Mouse (Mus musculus): ENCODE measurements around the gene Tm2d3.
A peak's percentile ranks its signal among the peaks of the same experiment; 100 is the strongest.

The Tm2d3 gene

DNA sequence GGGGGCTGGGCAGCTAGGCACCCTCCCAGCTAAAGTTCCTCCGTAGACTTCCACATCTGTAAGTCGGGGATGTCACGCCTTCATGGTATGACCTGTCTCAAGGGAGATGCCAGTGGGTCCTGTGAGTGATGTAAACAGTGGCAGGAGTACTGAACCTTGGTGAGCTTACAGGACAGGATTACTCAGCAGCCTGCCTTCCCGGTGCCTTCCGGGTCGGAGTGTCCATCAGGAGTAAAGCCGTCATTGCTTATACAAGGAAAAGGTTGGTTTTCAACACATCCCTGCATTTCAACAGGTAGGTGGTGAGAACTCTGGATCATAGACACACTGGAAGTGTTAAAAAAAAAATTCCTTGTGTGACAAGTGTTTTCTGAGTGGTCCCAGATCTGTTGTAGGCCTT is 11.1 kb downstream of the Tm2d3 start:
- DNase-seq (ENCODE audit: low read depth in 2 of 2, low spot score in 2 of 2): no peak

DNA sequence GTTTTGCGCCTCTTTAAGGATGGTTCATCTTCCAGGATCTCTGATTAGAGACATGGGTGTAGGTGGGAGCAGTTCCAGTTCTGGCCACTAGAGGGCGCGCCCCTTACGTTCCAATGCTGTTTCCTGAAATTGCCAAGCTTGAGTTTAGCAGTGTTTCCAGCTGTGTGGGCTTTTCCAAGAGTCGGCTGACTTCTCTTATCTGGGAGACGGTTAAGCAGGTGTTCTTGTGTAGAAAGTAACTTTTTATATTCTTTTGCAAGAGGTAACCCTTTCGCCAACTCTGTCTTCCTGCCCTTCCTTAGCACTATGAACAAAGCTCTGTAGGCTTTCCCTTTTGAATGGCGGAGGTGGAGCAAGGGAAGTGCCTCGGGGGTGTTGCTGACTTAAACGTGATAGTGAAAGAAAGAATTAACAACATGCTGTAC is 13.9 kb downstream of the Tm2d3 start:
- DNase-seq (ENCODE audit: low read depth in 2 of 2, low spot score in 2 of 2): peak; percentile 54 to 59

DNA sequence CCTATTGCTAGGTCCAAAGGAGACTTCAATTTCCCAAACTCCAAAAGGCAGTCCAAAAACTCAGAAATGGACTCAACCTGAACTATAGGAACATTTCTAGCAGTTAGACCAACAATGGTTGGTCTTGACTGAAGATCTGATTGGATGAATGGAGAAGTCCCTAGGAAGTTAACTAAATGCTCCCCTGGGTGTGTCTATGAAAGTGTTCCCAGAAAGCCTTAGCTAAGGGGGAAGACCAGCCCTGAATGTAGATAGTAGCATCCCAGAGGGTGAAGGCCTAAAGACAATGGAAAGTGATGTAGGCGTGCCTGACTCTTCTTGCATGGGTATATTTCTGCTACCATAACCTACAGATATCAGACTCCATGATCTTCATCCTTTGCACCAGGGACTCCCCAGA is 17.5 kb downstream of the Tm2d3 start:
- DNase-seq (ENCODE audit: low read depth in 2 of 2, low spot score in 2 of 2): no peak

DNA sequence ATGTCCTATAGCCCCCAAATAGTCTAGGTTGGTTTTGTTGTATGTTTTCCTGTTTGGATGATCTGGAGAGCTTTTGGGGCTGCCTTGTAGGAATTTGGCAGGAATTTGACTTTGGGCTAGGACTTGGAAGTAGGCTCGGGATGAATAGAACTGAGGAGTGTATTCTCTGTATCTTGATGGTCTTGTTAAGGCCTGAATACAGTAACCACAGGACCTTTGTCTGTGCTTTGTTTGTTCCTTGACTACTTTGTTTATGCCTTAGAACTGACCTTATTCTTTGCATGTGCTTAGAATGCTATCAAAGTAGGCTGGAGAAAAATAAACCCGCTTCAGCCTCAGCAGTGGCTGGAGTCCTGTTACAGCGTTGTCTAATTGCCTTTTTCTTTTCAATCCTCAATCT is 19.3 kb downstream of the Tm2d3 start:
- no peak for DNase-seq (ENCODE audit: low read depth in 2 of 2, low spot score in 2 of 2)

DNA sequence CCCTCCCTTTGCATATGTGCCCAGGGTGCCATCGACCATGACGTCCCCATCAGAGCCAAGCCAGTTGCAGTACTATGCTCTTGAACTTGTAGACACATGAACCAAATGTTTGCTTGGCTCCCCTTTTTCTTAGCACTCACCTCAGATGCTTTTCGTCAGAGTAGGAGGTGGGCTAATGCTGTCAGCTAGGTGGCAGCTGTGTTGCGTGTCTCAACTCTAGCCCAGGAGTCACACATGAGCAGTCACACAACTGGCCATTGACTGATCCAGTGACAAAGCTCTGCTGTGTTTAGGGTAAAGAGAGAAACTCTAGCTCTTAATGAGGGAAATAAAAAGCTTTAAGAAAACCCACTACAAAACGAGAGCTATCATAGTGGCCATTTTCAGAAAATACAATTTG is 22.8 kb downstream of the Tm2d3 start:
- DNase-seq (ENCODE audit: low read depth in 2 of 2, low spot score in 2 of 2): no peak

DNA sequence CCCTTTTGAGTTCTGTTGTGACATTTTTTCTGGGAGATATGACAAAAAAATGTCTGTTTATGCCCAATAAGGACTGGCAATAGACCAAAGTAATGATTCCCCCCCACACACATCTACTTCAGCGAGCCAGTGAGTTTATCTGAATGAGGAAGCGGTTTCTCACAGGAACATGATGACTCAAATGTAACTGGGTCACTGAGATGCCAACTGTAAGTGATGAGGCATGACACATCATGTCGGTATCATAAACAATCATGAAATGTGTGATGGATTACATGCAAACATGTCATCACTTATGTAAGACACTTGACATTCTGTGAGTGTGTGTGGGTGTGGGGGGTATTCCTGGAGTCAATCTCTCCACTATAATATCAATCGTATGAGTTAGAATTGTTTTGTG is 23.3 kb downstream of the Tm2d3 start:
- no peak for DNase-seq (ENCODE audit: low read depth in 2 of 2, low spot score in 2 of 2)

DNA sequence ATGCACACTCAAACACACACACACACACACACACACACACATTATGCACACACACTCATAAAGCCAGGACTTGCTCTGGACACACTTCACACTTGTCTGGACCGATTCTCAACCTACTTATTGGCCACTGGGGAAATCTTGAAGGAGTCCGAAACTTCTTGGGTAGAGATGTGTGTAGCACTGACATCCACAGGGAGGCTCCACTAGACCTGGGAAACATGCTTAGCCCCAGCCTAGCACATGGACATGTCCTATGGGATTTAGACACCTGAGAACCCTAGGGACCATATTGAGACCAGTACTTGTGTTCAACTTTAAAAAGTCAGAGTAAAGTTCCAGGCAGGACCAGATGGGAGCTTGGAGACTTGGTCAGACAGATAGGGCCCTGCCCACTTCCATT is 43.1 kb downstream of the Tm2d3 start:
- no peak for DNase-seq (ENCODE audit: low read depth in 2 of 2, low spot score in 2 of 2)

DNA sequence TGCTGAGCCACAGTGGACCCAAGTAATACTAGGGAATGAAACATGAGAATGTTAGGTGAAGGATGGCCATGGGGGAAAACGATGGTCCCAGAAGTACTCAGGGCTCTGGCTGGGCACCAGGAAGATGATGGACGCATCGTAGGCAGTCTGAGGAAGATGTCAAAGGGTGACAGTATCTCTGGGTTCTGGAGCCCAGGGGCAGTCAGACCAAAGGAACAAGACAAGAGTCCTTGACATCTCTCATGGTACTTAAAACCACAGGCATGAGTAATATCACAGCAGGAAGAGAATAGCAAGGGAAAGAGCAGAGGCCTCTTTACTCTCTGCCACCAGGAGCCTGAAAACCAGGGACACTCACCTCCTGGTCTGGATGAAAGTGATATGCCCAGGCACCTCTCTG is 44.3 kb downstream of the Tm2d3 start:
- DNase-seq (ENCODE audit: low read depth in 2 of 2, low spot score in 2 of 2): no peak

DNA sequence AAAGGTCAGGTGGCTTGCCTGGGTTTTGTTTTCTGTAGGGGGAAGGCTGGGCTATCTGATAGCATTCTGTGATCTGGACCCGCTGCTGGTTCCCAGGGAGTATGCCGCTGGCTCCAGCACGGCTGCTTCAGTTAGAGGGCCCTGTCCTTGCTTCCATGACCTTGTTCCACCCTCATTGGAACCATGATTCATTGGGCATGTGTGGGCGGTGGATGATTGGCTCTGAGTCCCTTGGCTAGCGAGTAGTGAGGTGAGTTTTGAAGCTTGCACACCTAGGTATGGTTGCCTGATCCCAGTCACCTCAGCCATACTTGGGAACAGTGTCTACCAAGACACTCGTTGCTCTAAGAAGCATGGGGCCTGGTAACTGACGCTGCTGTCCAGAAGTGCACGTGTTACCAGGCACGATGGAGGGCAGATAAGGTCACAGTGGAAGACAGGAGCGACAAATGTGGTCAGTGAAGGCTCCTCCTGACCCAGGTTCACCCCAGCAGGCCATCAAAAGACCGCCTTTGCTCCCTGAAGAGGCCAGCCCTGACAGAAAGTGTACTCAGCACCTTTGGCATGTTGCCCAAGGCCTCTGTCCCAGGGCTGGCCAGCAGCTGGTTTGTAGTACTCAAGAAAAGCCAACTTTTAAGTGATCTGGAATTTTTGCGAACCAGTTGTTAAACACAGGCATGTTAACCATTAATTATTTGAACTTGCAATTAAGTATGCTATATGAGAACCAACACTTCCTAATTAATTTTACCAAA is 46.5 kb downstream of the Tm2d3 start:
- no peak for DNase-seq (ENCODE audit: low read depth in 2 of 2, low spot score in 2 of 2)

DNA sequence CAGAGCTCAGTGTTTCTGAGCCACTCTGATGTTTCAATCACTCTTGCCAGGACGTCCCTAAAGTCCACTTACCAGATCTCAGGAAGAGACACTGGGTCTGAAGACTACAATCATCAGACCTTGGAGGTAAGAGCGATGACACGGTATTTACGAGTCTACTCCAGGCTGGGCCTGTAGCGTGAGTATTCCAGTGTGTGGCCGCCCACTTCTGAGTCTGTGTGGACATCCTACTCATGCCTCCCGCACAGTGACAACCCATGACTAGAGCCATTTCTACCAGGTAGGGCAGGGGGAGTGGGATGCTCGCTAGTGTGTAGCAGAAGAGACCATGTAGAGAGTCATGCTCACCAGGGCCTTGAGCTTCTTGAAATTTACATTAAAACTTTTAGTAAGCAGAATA is 51.9 kb downstream of the Tm2d3 start:
- DNase-seq (ENCODE audit: low read depth in 2 of 2, low spot score in 2 of 2): no peak

DNA sequence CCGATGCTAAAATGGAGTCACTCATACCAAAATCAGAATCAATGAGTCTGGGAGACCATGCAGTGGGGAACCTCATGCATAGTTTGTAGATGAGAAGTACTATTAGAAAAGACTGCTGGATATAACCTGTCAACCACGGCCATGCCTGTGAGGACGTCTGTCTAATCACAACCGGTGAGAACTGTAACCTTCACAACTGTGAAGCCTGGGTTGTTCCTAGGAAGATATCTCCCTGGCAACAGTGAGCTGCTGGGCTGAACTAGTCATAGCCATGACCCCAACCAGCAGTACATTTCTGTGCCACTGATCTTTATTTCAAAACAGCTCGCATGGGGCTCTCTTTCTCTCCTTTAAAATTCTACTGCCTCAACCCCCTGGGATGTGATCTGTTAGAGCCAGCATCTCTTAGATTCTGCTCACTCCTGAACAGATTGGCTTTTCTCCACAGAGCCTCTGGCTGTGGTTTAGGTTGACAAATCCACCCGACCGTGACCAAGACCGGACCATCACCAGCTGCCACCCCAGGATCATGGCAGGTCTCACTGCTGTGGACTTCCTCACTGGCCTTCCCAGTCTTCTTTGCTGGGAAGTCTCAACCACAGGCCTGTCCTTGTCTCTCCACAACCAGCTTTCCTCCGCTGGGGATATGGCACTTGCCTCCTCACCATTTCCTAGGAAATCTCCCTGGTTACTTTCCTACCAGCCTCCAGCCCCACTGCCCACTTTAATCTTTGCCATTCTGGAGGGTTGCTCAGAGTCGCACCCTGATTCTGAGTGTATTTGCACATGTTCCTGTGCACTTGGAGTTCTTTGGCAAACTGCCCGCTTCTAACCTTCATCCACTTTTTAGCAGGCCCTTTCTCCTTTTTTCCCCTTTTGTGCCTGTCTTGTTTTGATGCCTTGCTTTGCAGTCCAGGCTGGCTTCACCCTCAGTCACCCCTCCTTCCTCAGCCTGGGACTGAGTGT is 57.3 kb downstream of the Tm2d3 start:
- DNase-seq (ENCODE audit: low read depth in 2 of 2, low spot score in 2 of 2): no peak

Measured in CD8-positive naive resting alpha-beta T cell, adult 2 months (primary cell).